Mouse (Mus musculus): ENCODE results near the gene Tas2r122. TPM values are rescaled to one million over a fixed set of nuclear protein-coding genes. Genes with fewer than 3 reads are reported as not detected.
"Not testable (repeated sequence)": the region's sequence is repeated elsewhere in the genome, so short reads cannot be mapped to it uniquely, and the experiment has no call there.

Gene Tas2r122
- not detected in 2 replicates for polyA plus RNA-seq (2015; fragmentation: Nextera tagmentation; extraction: Ambion mirVana)

GRCm38 (mm10) chr6:132711828-132712227, at the start of gene Tas2r122:
Tas2r122 (minus strand) TSS chr6:132711928.
- Histone ChIP-seq H3K9ac (no peak within 1 kb of the TSS), H3K27me3 (no peaks in the 10 kb centered on the region), H3K27ac (no peak within 1 kb of the TSS), H3K9me3 (peaks cover 8% of the 10 kb centered on the region), H3K4me1 (no peaks in the 10 kb centered on the region), H3K4me2 (replicated peaks) (no peak within 1 kb of the TSS), H3K4me3 (no peak within 1 kb of the TSS), H3K36me3 (no peaks in the 10 kb centered on the region)
- no peak for ATAC-seq (ENCODE audit: low FRiP score, low read depth)
- WGBS, result 85% methylated on average over 3 of the region's 3 CpGs

- H3K36me3 ChIP-seq, result no peaks in the 10 kb centered on the region
- no peaks in the 10 kb centered on the region for H3K9me3 ChIP-seq
- H3K4me1 ChIP-seq, result no peaks in the 10 kb centered on the region
- WGBS, result 85% methylated on average over 1 of the region's 1 CpGs
- no peak within 1 kb of the TSS for H3K4me3 ChIP-seq
- H3K27me3 ChIP-seq, result no peaks in the 10 kb centered on the region
- no peak for ATAC-seq (ENCODE audit: low FRiP score, low read depth)
- H3K27ac ChIP-seq, result no peak within 1 kb of the TSS
- no peak within 1 kb of the TSS for H3K4me2 ChIP-seq (replicated peaks)
- no peak within 1 kb of the TSS for H3K9ac ChIP-seq
These were observed 42.7 kb upstream of the Tas2r122 start, which contains the start of gene Tas2r124 for GRCm38 (mm10) chr6:132754430-132754829. Tas2r124 (plus strand) TSS chr6:132754730.

GRCm38 (mm10) chr6:132750206-132750605, 38.5 kb upstream of the Tas2r122 start:
- 81% methylated on average over 2 of the region's 2 CpGs for WGBS
- H3K36me3 ChIP-seq, result no peaks in the 10 kb centered on the region
- no peaks in the 10 kb centered on the region for H3K27me3 ChIP-seq
- H3K9me3 ChIP-seq, result no peaks in the 10 kb centered on the region
- no peak overlapping the region for H3K9ac ChIP-seq
- H3K4me2 ChIP-seq (replicated peaks), result no peak overlapping the region
- no peaks in the 10 kb centered on the region for H3K4me1 ChIP-seq
- no peak overlapping the region for H3K27ac ChIP-seq
- H3K4me3 ChIP-seq, result no peak overlapping the region
- no peak for ATAC-seq (ENCODE audit: low FRiP score, low read depth)

- H3K4me1 ChIP-seq, result no peaks in the 10 kb centered on the region
- H3K27me3 ChIP-seq, result no peaks in the 10 kb centered on the region
- H3K9me3 ChIP-seq, result no peaks in the 10 kb centered on the region
- H3K4me2 ChIP-seq (replicated peaks), result no peak within 1 kb of the TSS
- WGBS, result 76% methylated on average over 2 of the region's 2 CpGs
- H3K4me3 ChIP-seq, result no peak within 1 kb of the TSS
- H3K36me3 ChIP-seq, result no peaks in the 10 kb centered on the region
- no peak within 1 kb of the TSS for H3K9ac ChIP-seq
- no peak for ATAC-seq (ENCODE audit: low FRiP score, low read depth)
- no peak within 1 kb of the TSS for H3K27ac ChIP-seq
These were observed 26.2 kb upstream of the Tas2r122 start, which contains the start of gene Tas2r115 for GRCm38 (mm10) chr6:132737935-132738334. Tas2r115 (minus strand) TSS chr6:132738035.

- Histone ChIP-seq H3K9me3 (no peaks in the 10 kb centered on the region), H3K27ac (no peak within 1 kb of the TSS), H3K9ac (no peak within 1 kb of the TSS), H3K36me3 (no peaks in the 10 kb centered on the region), H3K4me2 (replicated peaks) (no peak within 1 kb of the TSS), H3K27me3 (no peaks in the 10 kb centered on the region), H3K4me3 (no peak within 1 kb of the TSS), H3K4me1 (no peaks in the 10 kb centered on the region)
- WGBS, result 91% methylated on average over 1 of the region's 1 CpGs
- no peak for ATAC-seq (ENCODE audit: low FRiP score, low read depth)
These were observed 10.8 kb downstream of the Tas2r122 start, which contains the start of gene Tas2r121 for GRCm38 (mm10) chr6:132700907-132701306. Tas2r121 (minus strand) TSS chr6:132701007.

GRCm38 (mm10) chr6:132691596-132691995, 20.1 kb downstream of the Tas2r122 start:
- H3K9ac ChIP-seq; H3K4me1 ChIP-seq; ATAC-seq (ENCODE audit: low FRiP score, low read depth); H3K36me3 ChIP-seq; H3K4me2 ChIP-seq (replicated peaks); H3K4me3 ChIP-seq; H3K27me3 ChIP-seq; H3K27ac ChIP-seq: not testable (repeated sequence)
- 83% methylated on average over 7 of the region's 7 CpGs for WGBS
- peaks cover 21% of the 10 kb centered on the region; the same call in 1 of the 2 replicates for H3K9me3 ChIP-seq

Other genes starting within 250 kb of the Tas2r122 start
- gene Prh1, start 142.1 kb downstream of the Tas2r122 start, polyA plus RNA-seq (2015; fragmentation: Nextera tagmentation; extraction: Ambion mirVana), result not detected in 2 replicates
- not detected in 2 replicates for gene Prp2, start 116.0 kb downstream of the Tas2r122 start, polyA plus RNA-seq (2015; fragmentation: Nextera tagmentation; extraction: Ambion mirVana)
- not detected in 2 replicates for gene A630073D07Rik, start 60.4 kb downstream of the Tas2r122 start, polyA plus RNA-seq (2015; fragmentation: Nextera tagmentation; extraction: Ambion mirVana)
- not detected in 2 replicates for gene Tas2r120, start 55.0 kb downstream of the Tas2r122 start, polyA plus RNA-seq (2015; fragmentation: Nextera tagmentation; extraction: Ambion mirVana)
- not detected in 2 replicates for gene Tas2r121, start 10.9 kb downstream of the Tas2r122 start, polyA plus RNA-seq (2015; fragmentation: Nextera tagmentation; extraction: Ambion mirVana)
- not detected in 2 replicates for gene Tas2r115, start 26.1 kb upstream of the Tas2r122 start, polyA plus RNA-seq (2015; fragmentation: Nextera tagmentation; extraction: Ambion mirVana)
- gene Tas2r124, start 42.8 kb upstream of the Tas2r122 start, polyA plus RNA-seq (2015; fragmentation: Nextera tagmentation; extraction: Ambion mirVana), result not detected in 2 replicates
- not detected in 2 replicates for gene Tas2r102, start 50.2 kb upstream of the Tas2r122 start, polyA plus RNA-seq (2015; fragmentation: Nextera tagmentation; extraction: Ambion mirVana)
- not detected in 2 replicates for gene Tas2r136, start 66.2 kb upstream of the Tas2r122 start, polyA plus RNA-seq (2015; fragmentation: Nextera tagmentation; extraction: Ambion mirVana)
- gene Tas2r117, start 90.9 kb upstream of the Tas2r122 start, polyA plus RNA-seq (2015; fragmentation: Nextera tagmentation; extraction: Ambion mirVana), result not detected in 2 replicates
- gene Tas2r123, start 135.2 kb upstream of the Tas2r122 start, polyA plus RNA-seq (2015; fragmentation: Nextera tagmentation; extraction: Ambion mirVana), result not detected in 2 replicates
- gene Tas2r116, start 143.5 kb upstream of the Tas2r122 start, polyA plus RNA-seq (2015; fragmentation: Nextera tagmentation; extraction: Ambion mirVana), result not detected in 2 replicates
- gene Tas2r110, start 156.1 kb upstream of the Tas2r122 start, polyA plus RNA-seq (2015; fragmentation: Nextera tagmentation; extraction: Ambion mirVana), result not detected in 2 replicates
- gene Tas2r113, start 181.1 kb upstream of the Tas2r122 start, polyA plus RNA-seq (2015; fragmentation: Nextera tagmentation; extraction: Ambion mirVana), result not detected in 2 replicates
- not detected in 2 replicates for gene Tas2r125, start 197.7 kb upstream of the Tas2r122 start, polyA plus RNA-seq (2015; fragmentation: Nextera tagmentation; extraction: Ambion mirVana)
- not detected in 2 replicates for gene Tas2r129, start 239.2 kb upstream of the Tas2r122 start, polyA plus RNA-seq (2015; fragmentation: Nextera tagmentation; extraction: Ambion mirVana)
- gene Tas2r131, start 246.0 kb upstream of the Tas2r122 start, polyA plus RNA-seq (2015; fragmentation: Nextera tagmentation; extraction: Ambion mirVana), result not detected in 2 replicates

Measured in limb, embryonic 13.5 days (tissue).